Mouse (Mus musculus) erythroblast, embryonic 14.5 days (primary cell): Measurements from ENCODE around the gene Hectd4. TPM values are rescaled to one million over a fixed set of nuclear protein-coding genes. Genes with fewer than 3 reads are reported as not detected.
A peak's percentile ranks its signal among the peaks of the same experiment; 100 is the strongest.

Experiments
- H3K27me3 ChIP-seq: 2 replicates; pipeline ENCODE4 v1.6.1; 2012; ENCODE audit warnings: inconsistent platforms; ENCODE audit not compliant: control insufficient read depth
- H3K36me3 ChIP-seq: 2 replicates; pipeline ENCODE4 v1.6.1; 2012; ENCODE audit warnings: mild to moderate bottlenecking, inconsistent platforms; ENCODE audit not compliant: control insufficient read depth
- H3K4me1 ChIP-seq: 2 replicates; pipeline ENCODE4 v1.6.1; 2012; ENCODE audit warnings: inconsistent platforms; ENCODE audit not compliant: control insufficient read depth
- H3K4me3 ChIP-seq: replicated peaks from 2 replicates; pipeline ENCODE3; 2012; ENCODE audit warnings: moderate library complexity, mild to moderate bottlenecking, inconsistent platforms
- H3K9me3 ChIP-seq: 2 replicates; pipeline ENCODE4 v1.6.1; 2012; ENCODE audit warnings: low read length, inconsistent platforms, mixed read lengths; ENCODE audit not compliant: control insufficient read depth
- GATA1 ChIP-seq: IDR thresholded peaks from 2 replicates; pipeline ENCODE4 v1.6.1; 2012; ENCODE audit warnings: low read length, inconsistent platforms, mixed read lengths
- TAL1 ChIP-seq: IDR thresholded peaks from 3 replicates; pipeline ENCODE4 v1.6.1; 2012; ENCODE audit warnings: low read length, inconsistent platforms, mixed read lengths
- polyA plus RNA-seq: library from polyadenylated mRNA; stranded (reverse); fragments of >175 nt; gene quantifications from 2 replicates; pipeline ENCODE4 v1.2.3, GENCODE M21; 2012

Hectd4 gene
- polyA plus RNA-seq, 1 experiment, result 10.6 TPM

GRCm38 (mm10) chr5:121239846-121240245 lies 19.8 kb downstream of the Hectd4 start:
- peaks cover 97% of the 10 kb centered on the region for H3K4me1 ChIP-seq
- H3K27me3 ChIP-seq, result no peaks in the 10 kb centered on the region
- H3K4me3 ChIP-seq, result peak overlapping the region; percentile 30
- peaks cover 83% of the 10 kb centered on the region for H3K36me3 ChIP-seq
- H3K9me3 ChIP-seq, result no peaks in the 10 kb centered on the region; the same call in 1 of the 2 replicates
- TF ChIP-seq TAL1 (no peak), GATA1 (no peak)

DNA sequence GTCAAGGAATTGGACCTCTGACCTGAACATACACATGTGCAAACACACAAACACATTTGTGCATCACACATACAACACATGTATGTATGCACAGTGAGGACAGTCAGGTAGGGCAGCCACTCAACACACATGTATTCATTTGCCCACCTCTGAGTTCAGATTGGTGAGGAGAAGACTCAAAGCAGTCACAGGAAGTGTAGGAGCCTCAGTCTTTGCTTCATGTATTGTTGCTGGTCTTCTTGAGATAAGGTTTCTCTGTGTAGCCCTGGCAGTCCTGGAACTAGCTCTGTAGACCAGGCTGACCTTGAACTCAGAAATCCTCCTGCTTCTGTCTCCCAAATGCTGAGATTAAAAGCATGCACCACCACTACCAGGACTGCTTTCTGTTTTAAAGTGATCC lies 21.2 kb downstream of the Hectd4 start:
- TF ChIP-seq GATA1 (no peak), TAL1 (no peak)
- Histone ChIP-seq H3K36me3 (peaks cover 87% of the 10 kb centered on the region), H3K4me3 (peak overlapping the region; percentile 21)

DNA sequence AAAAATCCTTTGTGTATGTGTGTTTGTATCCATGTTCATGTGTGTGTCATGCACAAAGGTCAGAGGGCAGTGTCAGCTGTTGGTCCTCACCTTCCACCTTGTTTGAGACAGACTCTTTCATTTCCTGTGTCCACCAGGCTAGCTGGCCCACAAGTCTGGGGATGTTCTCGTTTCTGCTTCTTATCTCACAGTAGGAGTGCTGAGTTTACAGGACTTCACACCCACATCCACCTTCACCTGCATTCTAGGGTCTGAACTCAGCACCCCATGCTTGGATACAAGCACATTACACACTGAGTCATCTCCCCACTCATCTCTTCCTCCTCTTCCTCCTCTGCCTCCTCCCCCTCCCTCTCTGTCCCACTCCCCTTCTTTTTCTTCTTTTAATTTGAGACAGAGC lies 22.2 kb downstream of the Hectd4 start:
- no peaks in the 10 kb centered on the region for H3K27me3 ChIP-seq
- H3K9me3 ChIP-seq, result no peaks in the 10 kb centered on the region
- H3K4me3 ChIP-seq, result peak overlapping the region; percentile 59
- peaks cover 85% of the 10 kb centered on the region for H3K36me3 ChIP-seq
- no peak for TF ChIP-seq GATA1
- TF ChIP-seq TAL1, result no peak
- peaks cover 95% of the 10 kb centered on the region for H3K4me1 ChIP-seq

More for the DNA sequence above, 21.2 kb downstream of the Hectd4 start:
- Histone ChIP-seq H3K4me1 (peaks cover 98% of the 10 kb centered on the region), H3K9me3 (no peaks in the 10 kb centered on the region), H3K27me3 (no peaks in the 10 kb centered on the region)

GRCm38 (mm10) chr5:121242701-121243100 lies 22.7 kb downstream of the Hectd4 start:
- H3K4me1 ChIP-seq, result peaks cover 96% of the 10 kb centered on the region
- peak overlapping the region; percentile 59 for H3K4me3 ChIP-seq
- H3K36me3 ChIP-seq, result peaks cover 86% of the 10 kb centered on the region
- TF ChIP-seq GATA1, result peak; percentile 95
- TF ChIP-seq TAL1, result peak; percentile 99
- H3K9me3 ChIP-seq, result no peaks in the 10 kb centered on the region
- H3K27me3 ChIP-seq, result no peaks in the 10 kb centered on the region

GRCm38 (mm10) chr5:121243676-121244364 lies 23.8 kb downstream of the Hectd4 start:
- no peak for TF ChIP-seq GATA1
- no peak for TF ChIP-seq TAL1
- Histone ChIP-seq H3K36me3 (peaks cover 87% of the 10 kb centered on the region), H3K4me3 (peak overlapping the region; percentile 39), H3K9me3 (no peaks in the 10 kb centered on the region), H3K27me3 (no peaks in the 10 kb centered on the region), H3K4me1 (peaks cover 96% of the 10 kb centered on the region)

DNA sequence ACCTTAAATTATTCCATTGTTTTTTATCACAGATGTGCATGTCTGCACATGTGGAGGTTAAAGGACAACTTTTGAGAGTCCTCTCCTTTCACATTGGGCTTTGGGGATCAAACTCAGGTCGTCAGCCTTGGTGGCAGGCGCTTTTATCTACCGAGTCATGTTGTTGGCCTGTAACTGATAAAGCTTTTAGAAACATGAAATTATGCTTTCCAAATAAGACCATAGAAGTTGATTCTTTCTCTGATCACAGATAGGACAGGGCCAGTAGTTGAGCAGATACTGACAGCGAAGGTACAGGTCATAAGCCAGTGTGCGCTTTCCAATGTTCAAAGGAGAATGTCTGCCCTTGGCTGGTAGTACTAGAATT lies 24.3 kb downstream of the Hectd4 start:
- TF ChIP-seq TAL1 (0 out of 3 replicates have a peak, but pooled peaks have one; percentile 23), GATA1 (peak; percentile 36; the same call in 1 of the 2 replicates)
- peaks cover 95% of the 10 kb centered on the region for H3K4me1 ChIP-seq

DNA sequence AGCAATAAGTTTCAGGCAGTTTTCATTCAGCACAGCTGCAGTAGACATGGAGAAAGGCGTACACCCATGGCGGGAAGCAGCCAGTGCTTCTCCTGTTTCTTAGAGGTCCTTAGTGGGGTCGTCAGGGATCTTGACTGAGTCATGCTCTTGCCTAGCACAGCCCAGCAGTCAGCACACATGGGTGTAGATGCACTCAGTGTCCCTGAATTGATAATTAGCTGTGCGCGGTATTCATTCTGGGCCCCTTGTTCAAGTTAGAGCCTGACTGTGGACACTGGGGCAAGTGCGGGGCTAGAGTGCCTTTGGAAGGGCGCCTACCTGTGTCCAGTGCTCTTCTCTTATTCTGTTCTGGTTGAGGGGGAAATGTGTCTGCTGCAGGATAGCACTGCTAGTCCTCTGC lies 25.2 kb downstream of the Hectd4 start:
- Histone ChIP-seq H3K36me3 (peaks cover 87% of the 10 kb centered on the region), H3K4me1 (peaks cover 95% of the 10 kb centered on the region), H3K27me3 (no peaks in the 10 kb centered on the region), H3K9me3 (no peaks in the 10 kb centered on the region), H3K4me3 (peak overlapping the region; percentile 45)
- no peak for TF ChIP-seq GATA1
- no peak for TF ChIP-seq TAL1

More for the DNA sequence above, 24.3 kb downstream of the Hectd4 start:
- Histone ChIP-seq H3K36me3 (peaks cover 87% of the 10 kb centered on the region), H3K27me3 (no peaks in the 10 kb centered on the region), H3K9me3 (no peaks in the 10 kb centered on the region), H3K4me3 (peak overlapping the region; percentile 45)

- no peaks in the 10 kb centered on the region for H3K27me3 ChIP-seq
- no peak for TF ChIP-seq GATA1
- no peak for TF ChIP-seq TAL1
- H3K36me3 ChIP-seq, result peaks cover 88% of the 10 kb centered on the region
- H3K4me1 ChIP-seq, result peaks cover 84% of the 10 kb centered on the region
- no peaks in the 10 kb centered on the region for H3K9me3 ChIP-seq
- no peak overlapping the region for H3K4me3 ChIP-seq
These were observed 28.9 kb downstream of the Hectd4 start for GRCm38 (mm10) chr5:121248766-121249394.

- H3K4me1 ChIP-seq, result peaks cover 81% of the 10 kb centered on the region
- peaks cover 94% of the 10 kb centered on the region for H3K36me3 ChIP-seq
- H3K4me3 ChIP-seq, result no peak overlapping the region
- no peaks in the 10 kb centered on the region for H3K9me3 ChIP-seq
- no peaks in the 10 kb centered on the region for H3K27me3 ChIP-seq
- no peak for TF ChIP-seq GATA1
- TF ChIP-seq TAL1, result no peak
These were observed 29.7 kb downstream of the Hectd4 start for GRCm38 (mm10) chr5:121249693-121250092.
